Mouse (Mus musculus): ENCODE measurements around the gene Gm8068. TPM values are rescaled to one million over a fixed set of nuclear protein-coding genes. Genes with fewer than 3 reads are reported as not detected.
"Not testable (repeated sequence)": the region's sequence is repeated elsewhere in the genome, so short reads cannot be mapped to it uniquely, and the experiment has no call there.

The Gm8068 gene
- polyA plus RNA-seq (2015; fragmentation: Nextera tagmentation; extraction: Ambion mirVana), result not detected in 2 replicates

DNA sequence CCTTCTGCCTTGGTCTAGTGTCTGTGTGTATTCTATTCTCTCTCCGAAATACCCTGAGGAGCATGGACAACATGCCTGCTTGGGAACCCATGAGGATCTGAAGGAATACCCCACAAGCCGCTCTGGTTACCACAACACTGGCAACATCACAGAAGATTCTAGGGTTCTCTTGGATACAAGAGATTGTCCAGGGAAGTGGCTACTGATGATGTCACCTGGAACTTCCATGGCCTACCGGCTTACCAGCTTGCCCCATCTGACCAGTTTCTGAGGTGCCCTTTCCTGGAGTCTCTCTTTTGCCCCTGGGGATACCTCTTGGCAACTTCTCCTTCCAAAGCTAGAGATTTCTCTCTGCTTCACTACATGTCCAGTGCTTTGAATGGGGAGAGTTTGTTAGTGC is at the start of gene Gm8068:
Gene Gm8068, minus strand, starts transcription at position 101 of the 400 bp plus-strand sequence.
- not testable (repeated sequence) for H3K9ac ChIP-seq (ENCODE audit: low read depth, low read length); H3K4me1 ChIP-seq (ENCODE audit: control insufficient read depth, insufficient read depth, low read length); H3K9me3 ChIP-seq (ENCODE audit: control insufficient read depth, low read length); H3K36me3 ChIP-seq (ENCODE audit: control insufficient read depth, insufficient read depth, low read length); H3K4me3 ChIP-seq (ENCODE audit: low read length); ATAC-seq; H3K4me2 ChIP-seq (ENCODE audit: low read depth, low read length); H3K27ac ChIP-seq (ENCODE audit: low read length); H3K27me3 ChIP-seq (replicated peaks; ENCODE audit: control insufficient read depth, insufficient read depth, low read length)
- no CpG with 5 or more reads among the region's 3 CpGs for WGBS

DNA sequence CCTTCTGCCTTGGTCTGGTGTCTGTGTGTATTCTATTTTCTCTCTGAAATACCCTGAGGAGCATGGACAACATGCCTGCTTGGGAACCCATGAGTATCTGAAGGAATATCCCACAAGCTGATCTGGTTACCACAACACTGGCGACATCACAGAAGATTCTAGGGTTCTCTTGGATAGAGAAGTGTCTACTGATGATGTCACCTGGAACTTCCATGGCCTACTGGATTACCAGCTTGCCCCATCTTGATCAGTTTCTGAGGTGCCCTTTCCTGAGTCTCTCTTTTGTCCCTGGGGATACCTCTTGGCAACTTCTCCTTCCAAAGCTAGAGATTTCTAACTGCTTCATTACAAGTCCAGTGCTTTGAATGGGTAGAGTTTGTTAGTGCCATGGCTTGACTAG is 48.8 kb upstream of the Gm8068 start, which contains the start of gene Gm7929:
Gene Gm7929, minus strand, starts transcription at position 101 of the 400 bp plus-strand sequence.
- WGBS, result 67% methylated on average over 1 of the region's 1 CpGs
- H3K9ac ChIP-seq (ENCODE audit: low read depth, low read length); ATAC-seq; H3K4me1 ChIP-seq (ENCODE audit: control insufficient read depth, insufficient read depth, low read length); H3K27me3 ChIP-seq (replicated peaks; ENCODE audit: control insufficient read depth, insufficient read depth, low read length); H3K27ac ChIP-seq (ENCODE audit: low read length); H3K4me2 ChIP-seq (ENCODE audit: low read depth, low read length); H3K4me3 ChIP-seq (ENCODE audit: low read length); H3K9me3 ChIP-seq (ENCODE audit: control insufficient read depth, low read length); H3K36me3 ChIP-seq (ENCODE audit: control insufficient read depth, insufficient read depth, low read length): not testable (repeated sequence)

DNA sequence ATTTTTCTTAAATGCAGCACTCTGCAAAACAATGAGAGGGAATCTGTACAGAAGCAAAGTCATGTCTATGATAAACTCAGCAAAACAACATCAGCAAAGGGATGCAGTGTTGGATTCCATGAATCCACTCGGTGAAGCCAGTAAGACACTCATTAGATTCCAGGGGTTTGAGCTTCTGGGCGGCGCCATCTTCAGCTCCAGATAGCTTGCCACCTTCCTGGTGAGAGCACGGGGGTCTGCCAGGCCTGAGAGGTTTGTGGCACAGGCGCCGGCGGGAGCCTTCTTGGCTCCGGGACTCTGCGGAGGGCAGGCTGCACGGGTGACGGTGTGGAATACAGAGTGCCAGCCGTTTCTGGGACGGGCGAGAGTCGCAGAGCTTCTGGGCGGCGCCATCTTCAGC is 21.8 kb upstream of the Gm8068 start:
- not testable (repeated sequence) for H3K4me2 ChIP-seq (ENCODE audit: low read depth, low read length); H3K4me3 ChIP-seq (ENCODE audit: low read length); H3K4me1 ChIP-seq (ENCODE audit: control insufficient read depth, insufficient read depth, low read length); H3K27me3 ChIP-seq (replicated peaks; ENCODE audit: control insufficient read depth, insufficient read depth, low read length); ATAC-seq; H3K27ac ChIP-seq (ENCODE audit: low read length); H3K9me3 ChIP-seq (ENCODE audit: control insufficient read depth, low read length); H3K9ac ChIP-seq (ENCODE audit: low read depth, low read length); H3K36me3 ChIP-seq (ENCODE audit: control insufficient read depth, insufficient read depth, low read length)
- 74% methylated on average over 16 of the region's 17 CpGs for WGBS

DNA sequence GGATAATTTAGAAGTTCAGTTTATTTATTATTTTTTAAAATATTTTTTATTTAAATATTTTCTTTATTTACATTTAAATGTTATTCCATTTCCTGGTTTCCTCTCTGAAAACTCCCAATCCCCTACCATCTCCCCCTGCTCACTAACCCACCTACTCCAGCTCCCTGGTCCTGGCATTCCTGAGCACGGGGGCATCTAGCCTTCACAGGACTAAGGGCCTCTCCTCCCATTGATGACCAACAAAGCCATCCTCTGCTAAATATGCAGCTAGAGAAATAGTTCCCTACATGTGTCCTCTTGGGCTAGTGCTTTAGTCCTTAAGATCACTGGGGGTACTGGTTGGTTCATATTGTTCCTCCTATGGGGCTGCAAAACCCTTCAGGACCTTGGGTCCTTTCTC is 15.5 kb upstream of the Gm8068 start:
- not testable (repeated sequence) for H3K4me1 ChIP-seq (ENCODE audit: control insufficient read depth, insufficient read depth, low read length); H3K27ac ChIP-seq (ENCODE audit: low read length); H3K27me3 ChIP-seq (replicated peaks; ENCODE audit: control insufficient read depth, insufficient read depth, low read length); H3K4me2 ChIP-seq (ENCODE audit: low read depth, low read length); ATAC-seq; H3K4me3 ChIP-seq (ENCODE audit: low read length); H3K9ac ChIP-seq (ENCODE audit: low read depth, low read length); H3K36me3 ChIP-seq (ENCODE audit: control insufficient read depth, insufficient read depth, low read length); H3K9me3 ChIP-seq (ENCODE audit: control insufficient read depth, low read length)
- 81% methylated on average over 1 of the region's 1 CpGs for WGBS

DNA sequence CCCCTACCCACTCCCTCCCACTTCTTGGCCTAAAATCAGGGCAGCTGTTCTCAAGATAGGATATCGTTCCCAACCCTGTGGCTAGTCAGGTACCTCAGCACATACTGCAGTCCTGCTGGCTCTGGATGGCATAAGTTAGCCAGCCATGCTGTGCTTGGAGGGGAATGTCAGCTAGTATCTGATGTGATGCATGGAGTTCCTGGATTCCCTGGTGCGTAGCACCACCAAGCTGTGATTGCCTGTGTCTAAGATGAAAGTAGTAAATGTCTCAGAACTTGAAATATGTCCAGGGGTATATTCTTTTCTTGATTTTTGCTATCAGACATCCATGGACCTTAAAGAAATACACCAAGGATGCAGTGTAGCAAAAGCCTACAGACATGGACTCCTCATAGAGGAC is 53.5 kb downstream of the Gm8068 start:
- not testable (repeated sequence) for H3K27me3 ChIP-seq (replicated peaks; ENCODE audit: control insufficient read depth, insufficient read depth, low read length); ATAC-seq; H3K4me3 ChIP-seq (ENCODE audit: low read length); H3K4me2 ChIP-seq (ENCODE audit: low read depth, low read length); H3K9me3 ChIP-seq (ENCODE audit: control insufficient read depth, low read length); H3K27ac ChIP-seq (ENCODE audit: low read length); H3K36me3 ChIP-seq (ENCODE audit: control insufficient read depth, insufficient read depth, low read length); H3K9ac ChIP-seq (ENCODE audit: low read depth, low read length); H3K4me1 ChIP-seq (ENCODE audit: control insufficient read depth, insufficient read depth, low read length)
- WGBS, result 87% methylated on average over 2 of the region's 2 CpGs

Other genes starting within 250 kb of the Gm8068 start
- not detected in 2 replicates for gene Gm7954, start 248.4 kb downstream of the Gm8068 start, polyA plus RNA-seq (2015; fragmentation: Nextera tagmentation; extraction: Ambion mirVana)
- gene Gm3486, start 212.4 kb downstream of the Gm8068 start, polyA plus RNA-seq (2015; fragmentation: Nextera tagmentation; extraction: Ambion mirVana), result not detected in 2 replicates
- not detected in 2 replicates for gene Gm7970, start 146.3 kb downstream of the Gm8068 start, polyA plus RNA-seq (2015; fragmentation: Nextera tagmentation; extraction: Ambion mirVana)
- gene 1700049E17Rik2, start 128.7 kb downstream of the Gm8068 start, polyA plus RNA-seq (2015; fragmentation: Nextera tagmentation; extraction: Ambion mirVana), result not detected in 2 replicates
- not detected in 2 replicates for gene Gm3072, start 77.3 kb downstream of the Gm8068 start, polyA plus RNA-seq (2015; fragmentation: Nextera tagmentation; extraction: Ambion mirVana)
- gene Gm3676, start 55.4 kb downstream of the Gm8068 start, polyA plus RNA-seq (2015; fragmentation: Nextera tagmentation; extraction: Ambion mirVana), result not detected in 2 replicates
- gene Gm7929, start 48.7 kb upstream of the Gm8068 start, polyA plus RNA-seq (2015; fragmentation: Nextera tagmentation; extraction: Ambion mirVana), result not detected in 2 replicates
- not detected in 2 replicates for gene Gm47189, start 70.6 kb upstream of the Gm8068 start, polyA plus RNA-seq (2015; fragmentation: Nextera tagmentation; extraction: Ambion mirVana)
- gene Gm7980, start 205.4 kb upstream of the Gm8068 start, polyA plus RNA-seq (2015; fragmentation: Nextera tagmentation; extraction: Ambion mirVana), result not detected in 2 replicates
- gene 1700049E17Rik1, start 223.1 kb upstream of the Gm8068 start, polyA plus RNA-seq (2015; fragmentation: Nextera tagmentation; extraction: Ambion mirVana), result not detected in 2 replicates
- not detected in 2 replicates for gene 1700024B05Rik, start 242.1 kb upstream of the Gm8068 start, polyA plus RNA-seq (2015; fragmentation: Nextera tagmentation; extraction: Ambion mirVana)

All from intestine, embryonic 16.5 days (tissue).